Mouse (Mus musculus): Measurements from ENCODE around the gene Cenpp. TPM values are rescaled to one million over a fixed set of nuclear protein-coding genes. Genes with fewer than 3 reads are reported as not detected.
A peak's percentile ranks its signal among the peaks of the same experiment; 100 is the strongest.

Gene Cenpp
- 25.3 and 27.7 TPM in 2 replicates for polyA plus RNA-seq (2016; fragmentation: Nextera tagmentation; extraction: Ambion mirVana)

DNA sequence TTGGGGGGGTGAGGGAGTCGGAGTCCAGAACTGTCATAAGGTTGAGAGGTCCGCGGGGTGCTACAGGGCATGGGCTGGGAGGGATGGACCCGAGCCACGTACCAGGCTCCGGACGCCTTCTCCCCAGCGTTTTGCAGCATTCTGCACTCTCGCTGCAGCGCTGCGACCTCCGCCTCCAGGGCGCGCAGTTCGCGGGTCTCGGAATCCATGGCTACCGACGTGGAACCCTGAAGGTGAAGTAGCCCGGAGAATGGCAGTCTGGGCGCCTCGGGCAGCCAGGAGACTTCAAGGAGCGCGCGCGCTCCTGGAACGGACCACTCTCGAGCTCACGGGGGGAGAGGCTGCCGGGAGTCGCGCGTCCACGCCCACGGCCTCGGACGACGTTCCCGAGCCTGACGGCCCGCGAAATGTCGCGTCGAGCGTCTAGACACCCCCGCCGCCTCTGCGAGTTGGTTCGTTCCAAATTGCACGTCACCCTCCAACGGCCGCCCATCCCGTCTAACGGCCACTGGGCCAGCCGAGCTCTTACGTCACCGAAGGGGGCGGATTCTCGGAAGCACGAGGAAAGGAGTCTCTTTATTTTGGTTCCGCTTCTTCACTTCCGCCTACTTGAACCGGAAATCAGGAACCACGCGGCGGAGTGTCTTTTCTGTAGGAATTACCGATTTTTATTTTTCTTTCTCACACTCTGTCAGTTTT, at the start of gene Cenpp, which contains the start of gene Nol8:
Gene Cenpp, minus strand, starts transcription at position 305 of the 699 bp plus-strand sequence.
Gene Nol8, plus strand, starts transcription at position 598 of the 699 bp plus-strand sequence.
- Histone ChIP-seq H3K9me3 (no peaks in the 10 kb centered on the region), H3K36me3 (peaks cover 13% of the 10 kb centered on the region), H3K27me3 (ENCODE audit: insufficient read depth, poor library complexity, severe bottlenecking) (no peaks in the 10 kb centered on the region), H3K4me1 (peaks cover 14% of the 10 kb centered on the region; the same call in 1 of the 2 replicates), H3K4me3 (peak within 1 kb of the TSS; percentile 79), H3K27ac (peak within 1 kb of the TSS; percentile 84)
- under 1% methylated on average over 68 of the region's 68 CpGs for WGBS
- DNase-seq (ENCODE audit: low spot score), result peak; percentile 99

GRCm38 (mm10) chr13:49691056-49691455, 38.5 kb upstream of the Cenpp start:
- DNase-seq (ENCODE audit: low spot score), result no peak
- Histone ChIP-seq H3K36me3 (peaks cover 61% of the 10 kb centered on the region), H3K9me3 (no peaks in the 10 kb centered on the region), H3K4me3 (no peak overlapping the region), H3K27me3 (ENCODE audit: insufficient read depth, poor library complexity, severe bottlenecking) (no peaks in the 10 kb centered on the region), H3K27ac (no peak overlapping the region), H3K4me1 (no peaks in the 10 kb centered on the region)
- WGBS, result 96% methylated on average over 5 of the region's 5 CpGs

DNA sequence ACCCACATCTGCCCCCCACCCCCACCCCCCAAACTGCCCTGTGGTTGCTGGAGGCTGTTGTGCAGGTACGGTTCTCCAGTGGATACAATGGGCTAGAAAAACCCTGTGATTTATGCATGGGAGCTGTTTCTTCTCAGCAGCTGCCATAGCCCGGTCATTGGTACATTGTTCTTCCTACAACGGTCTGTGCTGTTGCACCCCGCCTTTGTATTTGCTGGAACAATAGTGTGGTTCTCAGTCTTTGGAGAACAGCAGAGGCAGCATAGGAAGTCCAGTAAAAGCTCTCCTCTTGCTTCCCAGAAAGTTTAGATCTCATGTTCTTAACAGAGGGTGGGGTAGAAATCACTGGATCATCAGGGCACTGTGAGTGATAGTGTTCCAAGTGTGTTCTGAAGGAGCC, 31.7 kb upstream of the Cenpp start:
- no peak overlapping the region for H3K27ac ChIP-seq
- no peak for DNase-seq (ENCODE audit: low spot score)
- H3K36me3 ChIP-seq, result peaks cover 22% of the 10 kb centered on the region
- H3K9me3 ChIP-seq, result no peaks in the 10 kb centered on the region
- H3K27me3 ChIP-seq (ENCODE audit: insufficient read depth, poor library complexity, severe bottlenecking), result no peaks in the 10 kb centered on the region
- peaks cover 11% of the 10 kb centered on the region; the same call in 1 of the 2 replicates for H3K4me1 ChIP-seq
- WGBS, result 85% methylated on average over 4 of the region's 4 CpGs
- no peak overlapping the region for H3K4me3 ChIP-seq

- Histone ChIP-seq H3K27me3 (ENCODE audit: insufficient read depth, poor library complexity, severe bottlenecking) (no peaks in the 10 kb centered on the region), H3K4me1 (peaks cover 11% of the 10 kb centered on the region; the same call in 1 of the 2 replicates), H3K4me3 (peak overlapping the region; percentile 84), H3K36me3 (peaks cover 15% of the 10 kb centered on the region; the same call in 1 of the 2 replicates), H3K9me3 (no peaks in the 10 kb centered on the region), H3K27ac (peak overlapping the region; percentile 86)
- under 1% methylated on average over 20 of the region's 20 CpGs for WGBS
- no peak for DNase-seq (ENCODE audit: low spot score)
Measured at GRCm38 (mm10) chr13:49682233-49682846, 29.8 kb upstream of the Cenpp start.

- peak within 1 kb of the TSS; percentile 86 for H3K27ac ChIP-seq
- H3K27me3 ChIP-seq (ENCODE audit: insufficient read depth, poor library complexity, severe bottlenecking), result no peaks in the 10 kb centered on the region
- no peaks in the 10 kb centered on the region for H3K9me3 ChIP-seq
- DNase-seq (ENCODE audit: low spot score), result peak; percentile 99
- peaks cover 11% of the 10 kb centered on the region; the same call in 1 of the 2 replicates for H3K4me1 ChIP-seq
- H3K4me3 ChIP-seq, result peak within 1 kb of the TSS; percentile 84
- WGBS, result 4% methylated on average over 26 of the region's 26 CpGs
- peaks cover 21% of the 10 kb centered on the region for H3K36me3 ChIP-seq
Measured at GRCm38 (mm10) chr13:49681351-49682232, 29.0 kb upstream of the Cenpp start, which contains the start of gene Iars. TSS of gene Iars (plus strand) at chr13:49682100.

GRCm38 (mm10) chr13:49677793-49678192, 25.2 kb upstream of the Cenpp start:
- no peaks in the 10 kb centered on the region for H3K9me3 ChIP-seq
- 87% methylated on average over 2 of the region's 2 CpGs for WGBS
- no peak for DNase-seq (ENCODE audit: low spot score)
- no peak overlapping the region for H3K4me3 ChIP-seq
- no peaks in the 10 kb centered on the region; the same call in 1 of the 2 replicates for H3K4me1 ChIP-seq
- no peaks in the 10 kb centered on the region for H3K27me3 ChIP-seq (ENCODE audit: insufficient read depth, poor library complexity, severe bottlenecking)
- H3K27ac ChIP-seq, result no peak overlapping the region
- peaks cover 50% of the 10 kb centered on the region for H3K36me3 ChIP-seq

GRCm38 (mm10) chr13:49653180-49653541, 576 bp upstream of the Cenpp start:
- peaks cover 14% of the 10 kb centered on the region; the same call in 1 of the 2 replicates for H3K4me1 ChIP-seq
- H3K27me3 ChIP-seq (ENCODE audit: insufficient read depth, poor library complexity, severe bottlenecking), result no peaks in the 10 kb centered on the region
- H3K4me3 ChIP-seq, result peak overlapping the region; percentile 79
- peak; percentile 84 for DNase-seq (ENCODE audit: low spot score)
- peak overlapping the region; percentile 84 for H3K27ac ChIP-seq
- H3K36me3 ChIP-seq, result peaks cover 17% of the 10 kb centered on the region
- under 1% methylated on average over 16 of the region's 16 CpGs for WGBS
- H3K9me3 ChIP-seq, result no peaks in the 10 kb centered on the region

GRCm38 (mm10) chr13:49651781-49652351, 719 bp downstream of the Cenpp start:
- DNase-seq (ENCODE audit: low spot score), result no peak
- H3K27ac ChIP-seq, result peak overlapping the region; percentile 82
- 2% methylated on average over 4 of the region's 4 CpGs for WGBS

GRCm38 (mm10) chr13:49651136-49651535, 1.4 kb downstream of the Cenpp start:
- no peak for DNase-seq (ENCODE audit: low spot score)
- H3K4me3 ChIP-seq, result no peak overlapping the region
- H3K27ac ChIP-seq, result no peak overlapping the region
- 44% methylated on average over 2 of the region's 2 CpGs for WGBS
- no peaks in the 10 kb centered on the region for H3K27me3 ChIP-seq (ENCODE audit: insufficient read depth, poor library complexity, severe bottlenecking)
- 0 out of 2 replicates have a peak, but pooled peaks cover 1% of the 10 kb centered on the region for H3K36me3 ChIP-seq
- H3K9me3 ChIP-seq, result no peaks in the 10 kb centered on the region
- H3K4me1 ChIP-seq, result peaks cover 14% of the 10 kb centered on the region; the same call in 1 of the 2 replicates

More at GRCm38 (mm10) chr13:49651781-49652351, 719 bp downstream of the Cenpp start:
- Histone ChIP-seq H3K9me3 (no peaks in the 10 kb centered on the region), H3K4me1 (peaks cover 14% of the 10 kb centered on the region; the same call in 1 of the 2 replicates), H3K4me3 (peak overlapping the region; percentile 79), H3K27me3 (ENCODE audit: insufficient read depth, poor library complexity, severe bottlenecking) (no peaks in the 10 kb centered on the region), H3K36me3 (peaks cover 6% of the 10 kb centered on the region; the same call in 1 of the 2 replicates)

GRCm38 (mm10) chr13:49646019-49646418, 6.6 kb downstream of the Cenpp start:
- Histone ChIP-seq H3K27me3 (ENCODE audit: insufficient read depth, poor library complexity, severe bottlenecking) (no peaks in the 10 kb centered on the region), H3K27ac (no peak overlapping the region), H3K4me1 (no peaks in the 10 kb centered on the region), H3K4me3 (no peak overlapping the region), H3K36me3 (no peaks in the 10 kb centered on the region), H3K9me3 (no peaks in the 10 kb centered on the region)
- no peak for DNase-seq (ENCODE audit: low spot score)
- WGBS, result 67% methylated on average over 1 of the region's 1 CpGs

- no peak overlapping the region for H3K27ac ChIP-seq
- H3K4me3 ChIP-seq, result no peak overlapping the region
- DNase-seq (ENCODE audit: low spot score), result no peak
- no peaks in the 10 kb centered on the region for H3K9me3 ChIP-seq
- 69% methylated on average over 2 of the region's 2 CpGs for WGBS
- no peaks in the 10 kb centered on the region for H3K27me3 ChIP-seq (ENCODE audit: insufficient read depth, poor library complexity, severe bottlenecking)
- H3K36me3 ChIP-seq, result no peaks in the 10 kb centered on the region
- no peaks in the 10 kb centered on the region for H3K4me1 ChIP-seq
Measured at GRCm38 (mm10) chr13:49644731-49645529, 7.7 kb downstream of the Cenpp start.
